11 mouse cellular contexts compared by ENCODE assay signal in the genomic region with DNA sequence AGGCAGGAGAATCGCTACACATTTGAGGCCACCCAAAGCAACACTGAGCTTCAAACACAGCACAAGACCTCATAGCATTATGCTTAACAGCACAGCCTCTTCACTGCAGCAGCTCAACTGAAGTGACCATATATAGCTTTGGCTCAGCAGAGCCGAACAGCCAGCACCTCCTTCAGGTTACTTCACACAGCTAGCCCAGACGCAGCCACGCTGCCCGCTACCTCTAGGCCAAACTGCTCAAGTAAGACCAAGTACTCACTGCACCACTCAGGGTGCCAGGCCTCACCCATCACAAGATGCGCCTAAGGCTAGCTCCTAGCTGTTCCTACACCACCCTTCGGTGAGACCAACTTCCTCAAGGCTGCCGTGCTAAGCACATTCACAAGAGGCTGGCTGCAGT. TPM values are rescaled to one million over a fixed set of nuclear protein-coding genes. Genes with fewer than 3 reads are reported as not detected.
A peak's percentile ranks its signal among the peaks of the same experiment; 100 is the strongest.
DNase-seq lines count a peak whose midpoint lies in the region; ATAC-seq lines count a peak whose summit lies in the region.
"Had no signal": no experiment of that assay in that cellular context is flagged by ENCODE, and none has a peak within 500 bp of the region (broad histone marks: within the 10 kb centered on the region; RNA-seq: fewer than 3 reads in every experiment).

No protein-coding gene starts in this region.

- H3K4me2 ChIP-seq in limb, embryonic 13.5 days (replicated peaks): no peak overlapping the region
- H3K4me2 ChIP-seq: limb, embryonic 15.5 days had no signal

- peaks cover 79% of the 10 kb centered on the region for H3K36me3 ChIP-seq in erythroblast, embryonic 14.5 days (ENCODE audit: control insufficient read depth)
- H3K36me3 ChIP-seq in limb, embryonic 13.5 days: peaks cover 36% of the 10 kb centered on the region
- H3K36me3 ChIP-seq in limb, embryonic 10.5 days: peaks cover 44% of the 10 kb centered on the region

- DNase-seq in limb, embryonic 10.5 days (ENCODE audit: low spot score): no peak
- DNase-seq in ZHBTc4 (ENCODE audit: low read depth, low spot score): peak; percentile 33
- peak; percentile 39 to 81 for DNase-seq in kidney, postnatal 36 days
- DNase-seq in left cerebral cortex, postnatal 10 days (ENCODE audit: extremely low spot score in 1 of 2, low spot score in 2 of 2): no peak

- H3K27ac ChIP-seq in limb, embryonic 13.5 days: 0 out of 2 replicates have a peak overlapping the region, but pooled peaks have one; percentile 3
- no peak overlapping the region for H3K27ac ChIP-seq in limb, embryonic 10.5 days
- H3K27ac ChIP-seq: limb, embryonic 15.5 days had no signal

- no peak overlapping the region; the same call in 1 of the 2 replicates for H3K9ac ChIP-seq in limb, embryonic 13.5 days
- H3K9ac ChIP-seq: limb, embryonic 15.5 days had no signal

- H3K4me3 ChIP-seq in erythroblast, embryonic 14.5 days (replicated peaks): peak overlapping the region; percentile 36
- no peak overlapping the region for H3K4me3 ChIP-seq in limb, embryonic 13.5 days
- no peak overlapping the region for H3K4me3 ChIP-seq in limb, embryonic 10.5 days
- H3K4me3 ChIP-seq: limb, embryonic 15.5 days had no signal

- no peaks in the 10 kb centered on the region for H3K9me3 ChIP-seq in erythroblast, embryonic 14.5 days (ENCODE audit: control insufficient read depth, low read length)
- H3K9me3 ChIP-seq in limb, embryonic 13.5 days: no peaks in the 10 kb centered on the region
- no peaks in the 10 kb centered on the region for H3K9me3 ChIP-seq in limb, embryonic 10.5 days (replicated peaks)
- H3K9me3 ChIP-seq: limb, embryonic 15.5 days had no signal

- peaks cover 64% of the 10 kb centered on the region for H3K4me1 ChIP-seq in erythroblast, embryonic 14.5 days (ENCODE audit: control insufficient read depth)
- peaks cover 37% of the 10 kb centered on the region for H3K4me1 ChIP-seq in limb, embryonic 13.5 days
- H3K4me1 ChIP-seq in limb, embryonic 10.5 days: peaks cover 17% of the 10 kb centered on the region

- intact Hi-C loops in left cerebral cortex, postnatal 10 days (cut with DNase I): no loop called here

- no peaks in the 10 kb centered on the region for H3K27me3 ChIP-seq in erythroblast, embryonic 14.5 days (ENCODE audit: control insufficient read depth)
- no peaks in the 10 kb centered on the region for H3K27me3 ChIP-seq in limb, embryonic 13.5 days
- no peaks in the 10 kb centered on the region for H3K27me3 ChIP-seq in limb, embryonic 10.5 days (ENCODE audit: low read depth, poor library complexity, severe bottlenecking)
- H3K27me3 ChIP-seq: limb, embryonic 15.5 days had no signal

- 85% methylated on average over 8 of the region's 8 CpGs for WGBS in limb, embryonic 13.5 days
- WGBS in limb, embryonic 10.5 days: 85% methylated on average over 8 of the region's 8 CpGs

- ATAC-seq in erythroblast, adult 5-6 weeks (replicated peaks; ENCODE audit: low FRiP score, poor library complexity, severe bottlenecking): no peak
- no peak for ATAC-seq in limb, embryonic 13.5 days (ENCODE audit: low FRiP score, low read depth)
- ATAC-seq in CD4-positive, CD25-positive, alpha-beta regulatory T cell, adult 4 months: no peak

RNA-seq across cellular contexts. Expression of a gene that starts 5.6 kb away (rescaled TPM):
- polyA plus RNA-seq in erythroblast, embryonic 14.5 days (2012): 46.7 and 53.9 TPM in 2 replicates
- total RNA-seq in erythroblast, adult 5-6 weeks (2015; ENCODE audit: low replicate concordance): 20.0 and 21.7 TPM in 2 replicates
- 23.3 and 37.5 TPM in 2 replicates for total RNA-seq in erythroblast, adult 5-6 weeks (2017; ENCODE audit: low replicate concordance)
- polyA plus RNA-seq in limb, embryonic 13.5 days (2015; fragmentation: Nextera tagmentation; extraction: Ambion mirVana): 48.0 and 50.1 TPM in 2 replicates
- 55.0 and 55.4 TPM in 2 replicates for polyA plus RNA-seq in limb, embryonic 10.5 days (2016; fragmentation: Nextera tagmentation; extraction: Ambion mirVana)
- 10 to 100 TPM; 24.2 to 25.0 TPM for total RNA-seq in left cerebral cortex, postnatal 10 days (2021)
- polyA plus RNA-seq in CD4-positive, CD25-positive, alpha-beta regulatory T cell, adult 4 months (2017; shearing (Covaris generic)): 10 to 100 TPM; 13.9 to 15.0 TPM

RNA-seq across cellular contexts. Expression of a gene that starts 5.8 kb away (rescaled TPM):
- 0.38 and 0.43 TPM in 2 replicates for polyA plus RNA-seq in erythroblast, embryonic 14.5 days (2012)
- 1.3 and 8.1 TPM in 2 replicates for total RNA-seq in erythroblast, adult 5-6 weeks (2015; ENCODE audit: low replicate concordance)
- total RNA-seq in erythroblast, adult 5-6 weeks (2017; ENCODE audit: low replicate concordance): 11.2 and 11.7 TPM in 2 replicates
- polyA plus RNA-seq in limb, embryonic 13.5 days (2015; fragmentation: Nextera tagmentation; extraction: Ambion mirVana): 22.7 and 23.7 TPM in 2 replicates
- polyA plus RNA-seq in limb, embryonic 10.5 days (2016; fragmentation: Nextera tagmentation; extraction: Ambion mirVana): 26.7 and 28.4 TPM in 2 replicates
- 10 to 100 TPM; 11.8 to 12.1 TPM for total RNA-seq in left cerebral cortex, postnatal 10 days (2021)
- polyA plus RNA-seq in CD4-positive, CD25-positive, alpha-beta regulatory T cell, adult 4 months (2017; shearing (Covaris generic)): 10 to 100 TPM in 1 of 2 experiments, 1 to 10 TPM in 1; 8.0 to 11.3 TPM

RNA-seq across cellular contexts. Expression of a gene that starts 28.5 kb away (rescaled TPM):
- 0.04 and 0.08 TPM in 2 replicates for polyA plus RNA-seq in erythroblast, embryonic 14.5 days (2012)
- 6.3 and 13.6 TPM in 2 replicates for total RNA-seq in erythroblast, adult 5-6 weeks (2015; ENCODE audit: low replicate concordance)
- total RNA-seq in erythroblast, adult 5-6 weeks (2017; ENCODE audit: low replicate concordance): 5.7 and 7.5 TPM in 2 replicates
- 25.9 and 26.4 TPM in 2 replicates for polyA plus RNA-seq in limb, embryonic 13.5 days (2015; fragmentation: Nextera tagmentation; extraction: Ambion mirVana)
- polyA plus RNA-seq in limb, embryonic 10.5 days (2016; fragmentation: Nextera tagmentation; extraction: Ambion mirVana): 14.2 and 15.7 TPM in 2 replicates
- total RNA-seq in left cerebral cortex, postnatal 10 days (2021): 10 to 100 TPM; 19.9 to 21.8 TPM
- 10 to 100 TPM; 12.0 to 17.9 TPM for polyA plus RNA-seq in CD4-positive, CD25-positive, alpha-beta regulatory T cell, adult 4 months (2017; shearing (Covaris generic))

RNA-seq across cellular contexts. Expression of a gene that starts 29.4 kb away (rescaled TPM):
- polyA plus RNA-seq in erythroblast, embryonic 14.5 days (2012): 4.4 and 4.5 TPM in 2 replicates
- total RNA-seq in erythroblast, adult 5-6 weeks (2015; ENCODE audit: low replicate concordance): 14.2 and 18.3 TPM in 2 replicates
- total RNA-seq in erythroblast, adult 5-6 weeks (2017; ENCODE audit: low replicate concordance): 11.7 and 12.7 TPM in 2 replicates
- 25.4 and 27.7 TPM in 2 replicates for polyA plus RNA-seq in limb, embryonic 13.5 days (2015; fragmentation: Nextera tagmentation; extraction: Ambion mirVana)
- polyA plus RNA-seq in limb, embryonic 10.5 days (2016; fragmentation: Nextera tagmentation; extraction: Ambion mirVana): 26.3 and 31.1 TPM in 2 replicates
- 10 to 100 TPM; 38.0 to 38.2 TPM for total RNA-seq in left cerebral cortex, postnatal 10 days (2021)
- polyA plus RNA-seq in CD4-positive, CD25-positive, alpha-beta regulatory T cell, adult 4 months (2017; shearing (Covaris generic)): 10 to 100 TPM; 15.4 to 19.3 TPM

RNA-seq across cellular contexts. Expression of a gene that starts 31.4 kb away (rescaled TPM):
- not detected in 2 replicates for polyA plus RNA-seq in erythroblast, embryonic 14.5 days (2012)
- total RNA-seq in erythroblast, adult 5-6 weeks (2015; ENCODE audit: low replicate concordance): not detected in 2 replicates
- not detected in 2 replicates for total RNA-seq in erythroblast, adult 5-6 weeks (2017; ENCODE audit: low replicate concordance)
- polyA plus RNA-seq in limb, embryonic 13.5 days (2015; fragmentation: Nextera tagmentation; extraction: Ambion mirVana): 0.37 and 0.70 TPM in 2 replicates
- 0.67 and 0.90 TPM in 2 replicates for polyA plus RNA-seq in limb, embryonic 10.5 days (2016; fragmentation: Nextera tagmentation; extraction: Ambion mirVana)
- not detected for total RNA-seq in left cerebral cortex, postnatal 10 days (2021)
- 1 to 10 TPM in 1 of 2 experiments, not detected in 1; 1.0 TPM for polyA plus RNA-seq in CD4-positive, CD25-positive, alpha-beta regulatory T cell, adult 4 months (2017; shearing (Covaris generic))
- total RNA-seq: monocyte, adult 5-6 weeks had no signal
- polyA plus RNA-seq: C2C12 had no signal

Comparison
In these comparisons a context has a peak if more than half of its experiments do, and no peak if none do; other contexts are left out.
1. DNase-seq: peak in ZHBTc4 (single experiment) and kidney, postnatal 36 days (2 of 2); none in limb, embryonic 10.5 days (single experiment) and left cerebral cortex, postnatal 10 days (0 of 2).
2. RNA of a gene that starts 28.5 kb away (polyA plus RNA-seq): 25.9 to 26.4 TPM in limb, embryonic 13.5 days, 12.0 to 17.9 TPM in CD4-positive, CD25-positive, alpha-beta regulatory T cell, adult 4 months and 14.2 to 15.7 TPM in limb, embryonic 10.5 days; 0.04 to 0.08 TPM in erythroblast, embryonic 14.5 days; every median in the first group is over 10 times any median in the second.